Mouse (Mus musculus): ENCODE results near the gene Sumf2. TPM values are rescaled to one million over a fixed set of nuclear protein-coding genes. Genes with fewer than 3 reads are reported as not detected.

Gene Sumf2
- 23.9 and 33.8 TPM in 2 replicates for polyA plus RNA-seq (2012; rRNA removed)

DNA sequence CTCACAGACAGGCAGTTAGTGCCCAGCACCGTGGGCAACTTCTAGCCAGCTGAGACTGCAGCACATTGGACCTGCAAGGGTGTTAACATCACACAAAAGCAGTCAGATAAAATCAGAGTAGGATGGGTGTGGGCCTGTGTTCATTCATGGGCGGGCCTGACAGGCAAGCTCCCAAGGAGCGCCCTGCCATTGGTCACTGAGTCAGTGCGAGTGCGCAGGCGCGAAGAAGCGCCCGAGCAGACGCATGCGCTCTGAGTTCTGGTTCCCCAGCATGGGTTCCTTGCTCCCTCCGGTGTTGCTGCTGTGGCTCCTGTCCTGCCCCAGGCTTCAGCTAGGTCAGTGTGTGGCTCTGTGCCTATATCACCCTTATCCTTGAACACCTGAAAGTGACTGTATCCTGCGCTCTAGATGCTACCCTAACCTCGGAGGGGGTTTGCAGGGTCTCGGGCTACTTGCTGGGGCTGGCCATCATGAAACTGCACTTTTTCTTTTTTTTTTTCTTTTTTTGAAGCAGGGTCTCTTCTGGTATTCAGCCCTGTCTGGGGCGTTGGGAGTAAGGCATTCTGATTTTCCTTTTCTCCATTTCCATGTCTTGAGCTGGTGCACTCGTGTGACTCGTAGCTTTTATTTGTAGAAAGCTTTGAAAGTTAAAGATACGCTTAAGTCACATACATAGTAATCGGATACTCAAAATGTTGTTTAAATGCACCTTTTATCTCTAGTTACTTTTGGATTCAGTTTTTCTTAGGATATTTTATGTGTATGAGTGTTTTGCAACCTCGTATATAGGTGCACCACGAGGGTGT is at the start of gene Sumf2:
TSS of gene Sumf2 (plus strand) at position 235 of the 806 bp plus-strand sequence.

DNA sequence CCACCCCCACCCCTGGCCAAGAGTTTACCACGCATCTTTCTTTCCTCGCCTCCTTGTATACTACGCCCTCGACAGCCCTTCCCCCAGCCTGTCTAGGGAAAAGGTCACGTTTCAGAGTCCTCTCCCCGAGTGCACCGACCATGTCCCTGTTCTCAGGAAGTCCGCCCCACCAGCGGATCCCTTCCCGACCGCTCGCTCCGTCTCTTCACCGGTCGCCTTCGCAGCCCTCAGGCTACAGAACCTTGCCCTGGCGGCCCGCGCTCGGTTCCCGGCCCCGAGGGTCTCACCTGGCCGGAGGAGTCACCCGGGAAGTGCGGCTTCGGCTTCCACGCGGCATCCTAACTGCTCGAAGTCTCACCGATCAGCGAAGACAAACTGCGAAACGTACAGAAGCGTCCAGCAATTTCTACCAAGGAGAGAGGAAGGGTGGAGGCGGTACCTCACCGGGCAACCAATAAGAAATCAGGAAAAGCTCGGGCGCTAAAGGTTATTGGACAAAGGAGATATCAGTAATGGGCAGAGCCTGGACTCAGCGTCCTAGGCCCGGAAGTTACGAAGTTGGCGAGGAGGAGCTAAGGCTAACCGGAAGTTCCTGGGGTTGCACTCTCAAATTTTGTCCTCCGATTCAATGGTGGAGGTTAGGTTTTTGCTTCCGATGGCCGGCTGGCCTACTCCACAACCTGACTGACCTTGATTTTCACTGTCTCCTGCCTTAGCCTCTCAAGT is 40.3 kb downstream of the Sumf2 start, which contains the start of gene Chchd2:
TSS of gene Chchd2 (minus strand) at position 560 of the 726 bp plus-strand sequence.

DNA sequence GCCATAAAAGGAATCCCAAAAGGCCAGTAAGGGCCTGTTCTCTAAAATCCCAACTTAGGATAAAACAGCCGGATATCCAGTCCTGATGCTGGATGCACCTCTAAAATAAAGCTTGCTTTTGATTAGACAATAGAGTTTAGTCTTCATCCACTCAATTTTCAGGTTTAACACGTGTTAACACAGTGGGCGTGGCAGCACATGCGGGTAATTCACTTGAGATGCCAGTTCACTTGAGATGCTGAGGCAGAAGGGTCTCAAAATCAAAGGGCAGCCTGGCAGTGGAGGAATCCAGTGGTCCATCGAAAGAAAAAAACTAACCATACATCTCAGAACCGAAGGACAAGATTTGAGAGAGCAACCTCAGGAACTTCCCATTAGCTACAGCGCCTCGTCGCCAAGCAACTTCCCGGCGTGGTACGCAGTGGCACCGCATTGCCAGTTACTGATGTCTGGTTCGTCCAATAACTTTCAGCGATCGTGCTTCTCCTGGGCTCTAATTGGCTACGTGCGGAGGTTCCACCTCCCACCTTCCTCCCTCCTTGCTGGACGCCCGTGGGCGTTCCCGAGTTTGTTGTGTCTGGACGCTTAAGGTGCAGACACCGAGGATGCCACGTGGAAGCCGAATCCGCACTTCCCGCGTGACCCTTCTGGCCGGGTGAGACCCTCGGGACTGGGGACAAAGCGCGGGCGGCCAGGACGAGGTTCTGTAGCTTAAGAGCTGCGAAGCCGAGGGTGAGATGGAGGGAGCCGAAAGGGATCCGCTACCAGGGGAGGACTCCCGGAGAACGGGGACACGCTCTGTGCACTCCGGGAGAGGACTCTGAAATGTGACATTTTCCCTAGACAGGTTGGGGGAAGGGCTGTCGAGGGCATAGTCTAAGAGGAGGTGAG is 48.7 kb downstream of the Sumf2 start, which contains the start of gene Zbed5:
TSS of gene Zbed5 (plus strand) at position 526 of the 891 bp plus-strand sequence.

DNA sequence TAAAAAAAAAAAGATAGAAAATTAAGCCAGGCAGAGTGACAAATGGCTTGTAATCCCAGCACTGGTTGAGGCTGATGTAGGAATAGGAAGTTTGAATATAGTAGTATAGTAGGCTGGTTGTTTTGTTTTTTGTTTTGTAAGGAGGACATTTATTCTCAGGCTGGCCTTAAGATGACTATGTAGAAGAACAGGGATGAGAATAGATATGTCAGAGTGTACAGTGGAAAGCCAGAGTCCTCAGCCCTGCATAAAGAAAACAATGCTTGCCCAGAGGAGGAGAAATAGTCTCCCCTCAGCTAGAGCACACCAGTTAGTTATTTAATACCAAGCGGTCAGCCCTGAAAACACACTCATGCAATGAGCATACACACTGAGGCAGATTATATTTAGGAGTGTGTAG is 51.7 kb downstream of the Sumf2 start, which contains the start of gene Phkg1:
TSS of gene Phkg1 (minus strand) at position 101 of the 400 bp plus-strand sequence.

DNA sequence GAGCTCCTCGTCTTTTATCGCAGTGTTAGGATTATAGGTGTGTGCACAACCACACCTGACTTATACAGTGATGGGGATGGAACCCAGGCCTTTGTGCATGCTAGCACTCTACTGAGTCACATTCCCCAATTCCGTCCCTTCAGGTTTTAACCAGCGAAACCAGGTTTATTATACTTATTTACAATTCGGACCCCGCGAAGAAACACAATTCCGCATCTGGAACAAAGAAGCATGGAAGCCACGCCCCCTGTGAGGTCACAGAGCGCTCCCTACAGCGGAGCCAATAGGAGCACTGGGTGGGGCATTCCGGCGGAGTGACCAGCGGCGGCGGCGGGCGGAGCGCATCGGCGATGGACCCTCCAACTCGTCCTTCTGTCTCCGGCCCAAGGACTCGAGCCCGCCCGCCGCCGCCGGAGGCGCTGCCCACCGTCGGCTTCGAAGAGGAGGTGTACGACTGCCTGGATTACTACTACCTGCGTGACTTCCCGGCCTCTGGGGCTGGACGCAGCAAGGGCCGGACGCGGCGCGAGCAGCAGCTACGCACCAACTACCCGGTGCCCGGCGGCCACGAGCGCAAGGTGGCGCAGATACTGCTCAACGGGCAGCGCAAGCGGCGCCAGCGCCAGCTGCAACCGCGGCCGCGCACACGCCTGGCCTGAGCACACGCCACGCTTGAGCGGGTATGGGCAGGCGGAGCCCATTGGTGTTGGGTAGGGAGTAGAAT is 61.6 kb downstream of the Sumf2 start, which contains the start of gene Nupr1l:
TSS of gene Nupr1l (plus strand) at position 299 of the 724 bp plus-strand sequence.

Other genes starting within 250 kb of the Sumf2 start
- 1.5 and 2.2 TPM in 2 replicates for gene Zfp11, start 176.9 kb upstream of the Sumf2 start, polyA plus RNA-seq (2012; rRNA removed)
- not detected in 2 replicates for gene Sept14, start 138.5 kb upstream of the Sumf2 start, polyA plus RNA-seq (2012; rRNA removed)
- gene Mrps17, start 131.5 kb upstream of the Sumf2 start, polyA plus RNA-seq (2012; rRNA removed) = 76.4 and 101 TPM in 2 replicates
- 43.1 and 56.3 TPM in 2 replicates for gene Nipsnap2, start 121.9 kb upstream of the Sumf2 start, polyA plus RNA-seq (2012; rRNA removed)
- gene Psph, start 59.5 kb upstream of the Sumf2 start, polyA plus RNA-seq (2012; rRNA removed) = 20.3 and 21.0 TPM in 2 replicates
- gene Chchd2, start 40.5 kb downstream of the Sumf2 start, polyA plus RNA-seq (2012; rRNA removed) = 1,641 and 1,970 TPM in 2 replicates
- 7.2 and 9.1 TPM in 2 replicates for gene Zbed5, start 48.7 kb downstream of the Sumf2 start, polyA plus RNA-seq (2012; rRNA removed)
- 1.7 and 2.3 TPM in 2 replicates for gene Phkg1, start 51.6 kb downstream of the Sumf2 start, polyA plus RNA-seq (2012; rRNA removed)
- 16.2 and 25.4 TPM in 2 replicates for gene Nupr1l, start 61.6 kb downstream of the Sumf2 start, polyA plus RNA-seq (2012; rRNA removed)
- 10.4 and 17.2 TPM in 2 replicates for gene Vkorc1l1, start 95.0 kb downstream of the Sumf2 start, polyA plus RNA-seq (2012; rRNA removed)
- gene Gusb, start 156.1 kb downstream of the Sumf2 start, polyA plus RNA-seq (2012; rRNA removed) = 42.7 and 61.5 TPM in 2 replicates
- 80.0 and 109 TPM in 2 replicates for gene Asl, start 182.3 kb downstream of the Sumf2 start, polyA plus RNA-seq (2012; rRNA removed)
- 14.4 and 16.9 TPM in 2 replicates for gene Crcp, start 182.3 kb downstream of the Sumf2 start, polyA plus RNA-seq (2012; rRNA removed)
- 30.3 and 40.9 TPM in 2 replicates for gene Tpst1, start 226.3 kb downstream of the Sumf2 start, polyA plus RNA-seq (2012; rRNA removed)

Measured in ovary, adult 2 months (tissue).